Mouse (Mus musculus) midbrain, embryonic 12.5 days (tissue): ENCODE measurements around the gene Enho. TPM values are rescaled to one million over a fixed set of nuclear protein-coding genes. Genes with fewer than 3 reads are reported as not detected.

ENCODE experiments used
- ATAC-seq: fragments of 200-750 bp; cut with Nextera tagmentation; 2 replicates; pipeline ENCODE4 v1.8.0; 2017; ENCODE audit warnings: low read depth, moderate TSS enrichment, moderate library complexity; ENCODE audit not compliant: low FRiP score
- H3K27ac ChIP-seq: fragments of 300-500 bp; sonication (generic); replicated peaks from 2 replicates; pipeline ENCODE4 v1.5.1; 2016; ENCODE audit warnings: mild to moderate bottlenecking
- H3K27me3 ChIP-seq: fragments of 300-500 bp; sonication (generic); 2 replicates; pipeline ENCODE4 v1.6.1; 2016; ENCODE audit warnings: mild to moderate bottlenecking
- H3K36me3 ChIP-seq: fragments of 300-500 bp; sonication (generic); 2 replicates; pipeline ENCODE4 v1.6.1; 2016
- H3K4me1 ChIP-seq: fragments of 300-500 bp; sonication (generic); 2 replicates; pipeline ENCODE4 v1.6.1; 2016
- H3K4me2 ChIP-seq: fragments of 300-500 bp; sonication (generic); replicated peaks from 2 replicates; pipeline ENCODE4 v1.6.1; 2016; ENCODE audit warnings: mild to moderate bottlenecking, moderate library complexity
- H3K4me3 ChIP-seq: fragments of 300-500 bp; sonication (generic); 2 replicates; pipeline ENCODE4 v1.5.1; 2016; ENCODE audit warnings: mild to moderate bottlenecking
- H3K9ac ChIP-seq: fragments of 300-500 bp; sonication (generic); replicated peaks from 2 replicates; pipeline ENCODE4 v1.6.1; 2016; ENCODE audit warnings: mild to moderate bottlenecking, moderate library complexity
- H3K9me3 ChIP-seq: fragments of 300-500 bp; sonication (generic); 2 replicates; pipeline ENCODE4 v1.6.1; 2016; ENCODE audit warnings: mild to moderate bottlenecking
- WGBS: fragments of 180-500 bp; shearing (Covaris S2); methylation state at CpG from one replicate; pipeline ENCODE4 v1.1.7; 2016; 5-methylcytosine and 5-hydroxymethylcytosine counted together
- polyA plus RNA-seq: library from polyadenylated mRNA; unstranded; fragments of >200 nt; fragmentation: Nextera tagmentation; extraction: Ambion mirVana; gene quantifications from 2 replicates; pipeline ENCODE4 v1.2.1, GENCODE M21; 2016

Gene Enho
- polyA plus RNA-seq, 1 experiment from 2014 or later: 59.3 TPM

- H3K27me3 ChIP-seq: peaks cover 21% of the 10 kb centered on the region
- ATAC-seq: no peak
- H3K9me3 ChIP-seq: 0 out of 2 replicates have a peak, but pooled peaks cover 3% of the 10 kb centered on the region
- H3K9ac ChIP-seq: no peak overlapping the region
- no peak overlapping the region for H3K4me2 ChIP-seq
- H3K36me3 ChIP-seq: peaks cover 7% of the 10 kb centered on the region; the same call in 1 of the 2 replicates
- peaks cover 35% of the 10 kb centered on the region for H3K4me1 ChIP-seq
- WGBS: 81% methylated on average over 6 of the region's 6 CpGs
- H3K27ac ChIP-seq: no peak overlapping the region
- H3K4me3 ChIP-seq: no peak overlapping the region
Observed at GRCm38 (mm10) chr4:41641199-41641822, 1.2 kb upstream of the Enho start.

- Histone ChIP-seq H3K36me3 (peaks cover 7% of the 10 kb centered on the region; the same call in 1 of the 2 replicates), H3K4me3 (peak overlapping the region; percentile 78), H3K9ac (peak overlapping the region; percentile 95), H3K9me3 (0 out of 2 replicates have a peak, but pooled peaks cover 3% of the 10 kb centered on the region), H3K27ac (peak overlapping the region; percentile 92), H3K27me3 (peaks cover 21% of the 10 kb centered on the region), H3K4me2 (peak overlapping the region; percentile 78), H3K4me1 (peaks cover 49% of the 10 kb centered on the region)
- 8% methylated on average over 10 of the region's 10 CpGs for WGBS
- no peak for ATAC-seq
Observed at GRCm38 (mm10) chr4:41639214-41639841, 796 bp downstream of the Enho start.

GRCm38 (mm10) chr4:41638828-41639213 lies 1.3 kb downstream of the Enho start:
- Histone ChIP-seq H3K4me3 (peak overlapping the region; percentile 78), H3K4me1 (peaks cover 49% of the 10 kb centered on the region), H3K4me2 (peak overlapping the region; percentile 78), H3K27ac (peak overlapping the region; percentile 92; the same call in 1 of the 2 replicates), H3K9ac (peak overlapping the region; percentile 95), H3K36me3 (peaks cover 7% of the 10 kb centered on the region; the same call in 1 of the 2 replicates), H3K9me3 (0 out of 2 replicates have a peak, but pooled peaks cover under 1% of the 10 kb centered on the region), H3K27me3 (peaks cover 21% of the 10 kb centered on the region)
- 82% methylated on average over 6 of the region's 6 CpGs for WGBS
- no peak for ATAC-seq

- Histone ChIP-seq H3K9ac (peak overlapping the region; percentile 95), H3K27ac (no peak overlapping the region), H3K4me2 (peak overlapping the region; percentile 78), H3K36me3 (peaks cover 7% of the 10 kb centered on the region; the same call in 1 of the 2 replicates), H3K4me3 (peak overlapping the region; percentile 78), H3K27me3 (peaks cover 21% of the 10 kb centered on the region), H3K9me3 (no peaks in the 10 kb centered on the region), H3K4me1 (peaks cover 49% of the 10 kb centered on the region)
- no peak for ATAC-seq
- 94% methylated on average over 10 of the region's 10 CpGs for WGBS
Observed at GRCm38 (mm10) chr4:41638186-41638731, 1.9 kb downstream of the Enho start.

GRCm38 (mm10) chr4:41636882-41637635 lies 3.1 kb downstream of the Enho start:
- H3K4me2 ChIP-seq: no peak overlapping the region
- ATAC-seq: no peak
- H3K27me3 ChIP-seq: peaks cover 28% of the 10 kb centered on the region
- H3K27ac ChIP-seq: peak overlapping the region; percentile 54
- H3K4me3 ChIP-seq: no peak overlapping the region
- no peaks in the 10 kb centered on the region for H3K9me3 ChIP-seq
- no peak overlapping the region for H3K9ac ChIP-seq
- WGBS: 86% methylated on average over 10 of the region's 10 CpGs
- peaks cover 53% of the 10 kb centered on the region for H3K4me1 ChIP-seq
- peaks cover 7% of the 10 kb centered on the region; the same call in 1 of the 2 replicates for H3K36me3 ChIP-seq

GRCm38 (mm10) chr4:41636366-41636765 lies 3.8 kb downstream of the Enho start:
- peaks cover 7% of the 10 kb centered on the region; the same call in 1 of the 2 replicates for H3K36me3 ChIP-seq
- H3K27ac ChIP-seq: peak overlapping the region; percentile 54
- 58% methylated on average over 7 of the region's 7 CpGs for WGBS
- peaks cover 28% of the 10 kb centered on the region for H3K27me3 ChIP-seq
- no peak overlapping the region for H3K4me3 ChIP-seq
- H3K9ac ChIP-seq: no peak overlapping the region
- no peak for ATAC-seq
- H3K4me2 ChIP-seq: no peak overlapping the region
- peaks cover 60% of the 10 kb centered on the region for H3K4me1 ChIP-seq
- H3K9me3 ChIP-seq: no peaks in the 10 kb centered on the region

- Histone ChIP-seq H3K4me1 (peaks cover 64% of the 10 kb centered on the region), H3K9me3 (no peaks in the 10 kb centered on the region), H3K9ac (no peak overlapping the region), H3K27me3 (peaks cover 28% of the 10 kb centered on the region), H3K36me3 (peaks cover 7% of the 10 kb centered on the region; the same call in 1 of the 2 replicates), H3K27ac (peak overlapping the region; percentile 54), H3K4me2 (no peak overlapping the region; the same call in 1 of the 2 replicates), H3K4me3 (no peak overlapping the region)
- 59% methylated on average over 2 of the region's 2 CpGs for WGBS
- ATAC-seq: no peak
Observed at GRCm38 (mm10) chr4:41635906-41636305, 4.2 kb downstream of the Enho start.

- ATAC-seq: no peak
- WGBS: 76% methylated on average over 8 of the region's 8 CpGs
- H3K36me3 ChIP-seq: peaks cover 7% of the 10 kb centered on the region; the same call in 1 of the 2 replicates
- no peak overlapping the region for H3K4me3 ChIP-seq
- peaks cover 65% of the 10 kb centered on the region for H3K4me1 ChIP-seq
- no peak overlapping the region for H3K27ac ChIP-seq
- H3K27me3 ChIP-seq: peaks cover 28% of the 10 kb centered on the region
- H3K9ac ChIP-seq: no peak overlapping the region
- no peaks in the 10 kb centered on the region for H3K9me3 ChIP-seq
- no peak overlapping the region for H3K4me2 ChIP-seq
Observed at GRCm38 (mm10) chr4:41635224-41635623, 4.9 kb downstream of the Enho start.

- Histone ChIP-seq H3K27me3 (peaks cover 28% of the 10 kb centered on the region), H3K4me3 (no peak overlapping the region), H3K4me1 (peaks cover 71% of the 10 kb centered on the region), H3K4me2 (no peak overlapping the region), H3K9me3 (no peaks in the 10 kb centered on the region), H3K9ac (no peak overlapping the region), H3K36me3 (peaks cover 7% of the 10 kb centered on the region; the same call in 1 of the 2 replicates), H3K27ac (no peak overlapping the region)
- WGBS: 42% methylated on average over 8 of the region's 8 CpGs
- no peak for ATAC-seq
Observed at GRCm38 (mm10) chr4:41634631-41635030, 5.5 kb downstream of the Enho start.

- 80% methylated on average over 9 of the region's 9 CpGs for WGBS
- Histone ChIP-seq H3K4me3 (no peak overlapping the region), H3K27ac (no peak overlapping the region), H3K9me3 (no peaks in the 10 kb centered on the region), H3K9ac (no peak overlapping the region), H3K36me3 (peaks cover 7% of the 10 kb centered on the region; the same call in 1 of the 2 replicates), H3K27me3 (peaks cover 18% of the 10 kb centered on the region), H3K4me2 (no peak overlapping the region), H3K4me1 (peaks cover 72% of the 10 kb centered on the region)
- ATAC-seq: no peak
Observed at GRCm38 (mm10) chr4:41633001-41633400, 7.1 kb downstream of the Enho start.

GRCm38 (mm10) chr4:41631390-41631789 lies 8.7 kb downstream of the Enho start:
- H3K4me3 ChIP-seq: no peak overlapping the region
- peaks cover 13% of the 10 kb centered on the region; the same call in 1 of the 2 replicates for H3K27me3 ChIP-seq
- H3K36me3 ChIP-seq: no peaks in the 10 kb centered on the region
- peak overlapping the region; percentile 75 for H3K27ac ChIP-seq
- ATAC-seq: peak; percentile 50
- peaks cover 66% of the 10 kb centered on the region for H3K4me1 ChIP-seq
- no peaks in the 10 kb centered on the region for H3K9me3 ChIP-seq
- H3K4me2 ChIP-seq: peak overlapping the region; percentile 28
- no peak overlapping the region for H3K9ac ChIP-seq
- WGBS: 1% methylated on average over 11 of the region's 11 CpGs
